Mouse (Mus musculus) yolk sac, embryonic 10.5 days (tissue): Measurements from ENCODE around the gene Fpgs.

Experiments
- DNase-seq: peaks from one replicate; pipeline ENCODE4 v3.0.0-alpha.2; 2017; ENCODE audit warnings: low spot score

Gene Fpgs

GRCm38 (mm10) chr2:32724832-32725790 is 21.2 kb upstream of the Fpgs start:
- no peak for DNase-seq

- no peak for DNase-seq
Observed at GRCm38 (mm10) chr2:32724149-32724548, 20.2 kb upstream of the Fpgs start.

DNA sequence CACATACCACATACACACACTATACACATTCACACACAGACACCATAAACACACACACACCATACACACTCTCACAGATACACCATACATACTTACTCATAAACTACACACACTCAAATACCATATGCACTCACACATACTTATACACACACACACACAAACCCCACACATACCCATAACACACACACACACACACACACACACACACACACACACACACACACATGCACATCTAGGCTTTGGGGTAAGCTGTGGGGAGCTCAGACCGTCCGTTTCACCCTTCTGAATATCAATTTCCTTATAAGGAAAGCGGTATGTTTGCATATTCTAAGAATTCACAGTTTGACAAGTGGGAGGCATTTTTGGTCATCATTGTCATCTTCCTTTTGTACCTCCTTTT is 18.6 kb upstream of the Fpgs start:
- DNase-seq, result no peak

DNA sequence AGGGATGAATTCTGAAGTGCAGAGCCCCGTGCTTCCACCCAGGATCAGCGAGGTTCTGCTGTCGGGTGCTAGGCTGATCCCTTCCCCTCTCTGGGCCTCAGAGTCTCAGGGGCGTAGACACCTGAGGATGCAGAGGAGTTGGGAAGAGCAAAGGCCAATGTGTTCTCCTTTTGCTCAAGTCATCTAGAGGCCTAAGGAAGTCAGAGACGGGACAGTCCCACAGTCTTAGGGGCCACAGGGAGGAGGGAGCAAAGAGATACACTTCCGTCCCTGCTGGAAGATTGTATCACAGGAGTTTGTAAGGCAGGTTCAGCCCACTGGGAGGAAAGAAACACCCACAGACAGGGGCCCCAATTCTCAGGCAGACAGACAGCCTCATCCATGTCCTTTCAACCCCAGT is 18.1 kb upstream of the Fpgs start:
- no peak for DNase-seq

DNA sequence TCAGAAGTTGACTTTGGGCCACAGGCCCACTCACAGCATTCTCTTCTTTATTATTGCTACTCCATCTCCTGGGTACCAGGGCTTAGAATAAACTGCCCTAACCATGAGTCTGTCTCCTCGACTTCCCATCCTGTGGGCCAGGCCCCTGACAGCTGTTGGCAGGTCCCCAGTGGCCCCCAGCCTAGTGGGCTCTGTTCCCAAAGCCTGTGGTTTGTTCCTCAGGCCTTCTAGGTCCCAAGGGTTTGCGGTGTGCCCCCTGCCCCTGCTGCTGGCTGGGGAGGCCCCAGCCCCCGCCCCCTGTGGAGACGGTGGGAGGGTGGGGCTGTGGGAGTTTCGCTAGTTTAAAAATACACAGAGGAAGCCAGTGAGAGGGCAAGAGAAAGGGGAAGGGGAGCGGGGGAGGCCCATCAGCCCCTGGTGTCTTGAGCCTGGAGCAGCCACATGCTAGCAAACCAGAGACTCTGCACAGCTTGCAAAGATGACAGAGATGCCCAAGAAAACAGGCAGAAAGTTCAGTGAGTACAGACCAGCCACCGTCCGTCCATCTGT is 16.8 kb upstream of the Fpgs start, which contains the start of gene Sh2d3c:
TSS of gene Sh2d3c (plus strand) at position 375 of the 549 bp plus-strand sequence.
- no peak for DNase-seq

- no peak for DNase-seq
Observed at GRCm38 (mm10) chr2:32720053-32720452, 16.1 kb upstream of the Fpgs start.

- no peak for DNase-seq
Observed at GRCm38 (mm10) chr2:32718761-32719160, 14.8 kb upstream of the Fpgs start.

DNA sequence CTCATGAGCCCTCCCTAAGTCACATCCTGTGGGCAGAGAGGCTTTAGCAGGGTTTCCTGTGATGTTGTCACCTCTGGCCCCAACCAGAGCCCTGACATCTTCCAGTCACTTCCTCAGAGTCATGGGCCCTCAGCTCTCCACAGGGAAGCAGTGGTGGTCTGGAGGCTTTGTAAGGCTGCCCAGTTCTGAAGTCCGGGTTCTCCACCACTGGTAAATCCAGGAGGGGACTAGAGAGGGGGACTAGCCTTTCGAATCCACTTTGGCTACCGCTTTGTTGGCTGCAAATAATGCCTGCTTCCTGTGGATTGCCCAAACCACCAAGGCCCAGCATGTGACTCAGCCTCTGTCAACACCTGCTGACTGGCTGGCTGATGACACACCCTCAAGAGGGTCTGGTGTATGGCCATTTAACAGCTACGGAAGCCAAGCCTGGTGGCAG is 11.1 kb upstream of the Fpgs start:
- peak; percentile 77 for DNase-seq

GRCm38 (mm10) chr2:32714117-32714986 is 10.4 kb upstream of the Fpgs start:
- no peak for DNase-seq

- peak; percentile 94 for DNase-seq
Observed at GRCm38 (mm10) chr2:32712934-32713817, 9.2 kb upstream of the Fpgs start, which contains the start of gene Cdk9. Gene Cdk9, minus strand, starts transcription at chr2:32713076.

GRCm38 (mm10) chr2:32712586-32712933 is 8.6 kb upstream of the Fpgs start:
- DNase-seq, result peak; percentile 94

DNA sequence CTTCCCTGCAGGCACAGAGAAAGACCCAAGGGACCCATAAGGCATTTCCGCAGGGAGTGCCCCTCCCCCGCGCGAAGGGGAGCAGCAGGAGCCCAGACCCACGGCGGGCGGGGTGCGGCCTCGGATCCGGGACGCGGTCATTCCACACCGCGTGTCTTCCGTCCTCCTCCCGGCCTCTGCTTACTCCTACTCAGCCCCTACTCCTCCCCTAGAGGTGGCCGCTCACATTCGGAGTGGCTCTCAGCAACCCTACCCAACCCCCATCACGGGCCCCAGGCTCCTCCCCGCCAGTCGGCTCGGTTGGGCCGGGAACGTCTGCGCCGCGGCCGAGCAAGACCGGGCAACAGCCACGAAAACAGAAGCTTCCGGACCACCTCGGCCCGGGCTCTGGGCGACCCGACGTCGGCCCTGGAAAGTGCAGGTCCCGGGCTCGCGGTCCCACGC is 8.2 kb upstream of the Fpgs start:
- peak; percentile 75 for DNase-seq

DNA sequence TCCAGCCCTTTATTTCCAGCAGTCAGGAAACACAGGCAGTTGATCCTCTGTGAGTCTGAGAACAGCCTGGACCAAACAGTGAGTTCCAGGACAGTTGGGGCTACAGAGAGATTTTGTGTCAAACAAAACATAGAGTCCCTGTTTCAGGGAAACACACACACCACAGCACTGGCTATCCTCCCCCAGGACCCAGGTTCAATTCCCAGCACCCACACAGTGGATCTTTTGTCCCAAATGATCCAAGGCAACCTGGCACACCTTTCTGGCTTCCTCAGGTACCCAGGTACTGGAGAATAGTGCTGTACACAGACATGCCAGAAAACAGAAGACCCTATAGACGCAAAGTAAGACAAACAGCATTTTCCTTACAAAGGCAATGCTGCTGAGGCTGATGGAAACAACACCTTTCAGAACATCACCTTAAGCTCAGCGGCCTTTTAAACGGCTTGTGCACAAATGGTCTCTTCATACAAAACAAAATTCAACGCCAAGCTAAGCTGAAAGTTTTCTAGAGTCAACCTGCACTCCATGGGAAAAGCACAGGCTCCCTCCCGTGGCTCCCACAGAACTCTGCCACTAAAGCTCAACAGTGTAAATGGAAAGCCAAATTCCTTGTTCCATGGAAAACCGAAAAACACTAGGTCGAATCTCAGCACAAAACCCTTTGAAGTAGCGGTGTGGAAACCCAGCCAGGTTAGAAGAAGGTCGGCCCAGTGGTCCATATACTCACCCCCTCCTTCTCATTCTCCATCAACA is 7.5 kb upstream of the Fpgs start:
- DNase-seq, result no peak

DNA sequence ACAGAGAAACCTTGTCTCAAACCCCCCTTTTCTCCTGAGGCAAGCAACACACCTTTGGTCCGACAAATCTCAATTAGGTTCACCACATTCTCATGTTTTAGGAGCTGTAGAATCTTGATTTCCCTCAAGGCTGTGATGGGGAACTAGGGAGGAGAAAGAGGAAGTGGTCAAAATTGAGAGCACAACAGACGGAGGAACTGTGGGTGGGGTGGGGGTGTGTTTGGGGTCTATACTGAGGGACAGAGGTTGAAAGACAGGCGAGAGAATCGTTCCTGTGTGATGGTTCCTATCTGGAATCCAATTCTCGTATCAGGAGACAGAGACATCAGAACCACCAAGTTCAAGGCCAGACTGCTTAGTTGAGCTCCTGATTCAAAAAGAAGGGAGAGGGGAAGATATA is 6.5 kb upstream of the Fpgs start:
- DNase-seq, result no peak

DNA sequence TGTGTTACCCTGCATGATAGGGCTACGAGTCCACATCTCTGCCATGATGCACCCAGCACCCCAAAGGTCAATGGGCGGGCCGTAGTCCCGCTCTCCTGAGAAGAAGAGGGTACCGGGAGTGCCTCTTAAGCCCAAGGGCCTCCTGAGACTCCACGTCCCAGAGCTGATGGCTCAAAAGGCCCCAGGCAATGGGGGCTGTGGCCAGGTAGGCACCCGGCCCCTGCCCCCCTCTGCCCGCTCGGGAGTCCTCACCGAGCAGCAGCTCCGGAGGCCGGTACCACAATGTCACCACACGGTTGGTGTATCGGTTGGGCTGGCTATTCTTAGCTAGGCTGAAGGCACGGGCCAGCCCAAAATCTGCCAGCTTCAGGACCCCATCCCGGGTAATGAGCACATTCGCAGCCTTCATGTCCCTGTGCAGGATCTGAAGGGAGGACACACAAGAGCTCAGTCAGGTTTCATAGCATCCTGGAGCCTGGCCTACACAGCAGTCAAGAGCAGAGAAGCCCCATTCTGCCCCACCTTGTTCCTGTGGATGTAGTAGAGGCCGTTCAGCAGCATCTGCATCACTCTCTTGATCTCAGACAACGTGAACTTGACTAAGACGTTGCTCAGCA is 5.7 kb upstream of the Fpgs start:
- no peak for DNase-seq

- no peak for DNase-seq
Observed at GRCm38 (mm10) chr2:32708643-32709042, 4.7 kb upstream of the Fpgs start.

- no peak for DNase-seq
Observed at GRCm38 (mm10) chr2:32706971-32707370, 3.0 kb upstream of the Fpgs start.

- no peak for DNase-seq
Observed at GRCm38 (mm10) chr2:32705018-32705417, 1.1 kb upstream of the Fpgs start.

- no peak for DNase-seq
Observed at GRCm38 (mm10) chr2:32703046-32703445, 899 bp downstream of the Fpgs start.
